Mouse (Mus musculus) cerebellum, adult 2 months (tissue): ENCODE measurements around the gene Yipf3. TPM values are rescaled to one million over a fixed set of nuclear protein-coding genes. Genes with fewer than 3 reads are reported as not detected.

Experiments
- DNase-seq, 2 experiments: peaks; one replicate each; pipeline ENCODE4 v3.0.0; 2021
- H3K27ac ChIP-seq: fragments of 200-500 bp; 2 replicates; pipeline ENCODE4 v1.5.1; 2012; ENCODE audit warnings: low read length, control low read depth, inconsistent platforms; ENCODE audit not compliant: insufficient read depth
- H3K27me3 ChIP-seq: fragments of 200-500 bp; 2 replicates; pipeline ENCODE4 v1.6.1; 2012; ENCODE audit warnings: inconsistent platforms, mild to moderate bottlenecking, low read length, moderate library complexity; ENCODE audit not compliant: control insufficient read depth, insufficient read depth
- H3K4me1 ChIP-seq: fragments of 200-500 bp; 2 replicates; pipeline ENCODE4 v1.6.1; 2011; ENCODE audit warnings: low read length; ENCODE audit not compliant: control insufficient read depth, insufficient read depth
- H3K4me3 ChIP-seq: fragments of 200-500 bp; replicated peaks from 2 replicates; pipeline ENCODE3; 2011; ENCODE audit warnings: mild to moderate bottlenecking, low read depth, low read length, control low read depth; ENCODE audit not compliant: insufficient read depth
- CTCF ChIP-seq: fragments of 200-500 bp; IDR thresholded peaks from 2 replicates; pipeline ENCODE4 v1.5.1; 2011; ENCODE audit warnings: low read depth, mild to moderate bottlenecking, control low read depth, low read length, moderate library complexity, borderline replicate concordance; ENCODE audit not compliant: insufficient read depth
- POLR2A ChIP-seq: fragments of 200-500 bp; IDR thresholded peaks from 2 replicates; pipeline ENCODE4 v1.6.1; 2011; ENCODE audit warnings: low read length, control low read depth, borderline replicate concordance; ENCODE audit not compliant: insufficient read depth
- WGBS: fragments of 180-500 bp; shearing (Covaris S2); methylation state at CpG from one replicate; pipeline ENCODE4 v1.1.7; 2018; 5-methylcytosine and 5-hydroxymethylcytosine counted together
- polyA plus RNA-seq: library from polyadenylated mRNA; depleted of rRNA; stranded (reverse); fragments of >200 nt; gene quantifications from 2 replicates; pipeline ENCODE4 v1.2.3, GENCODE M21; 2012

Gene Yipf3
- polyA plus RNA-seq, 1 experiment = 111 TPM

GRCm38 (mm10) chr17:46277586-46277985 lies 29.7 kb downstream of the Yipf3 start:
- Histone ChIP-seq H3K4me1 (peaks cover 3% of the 10 kb centered on the region; the same call in 1 of the 2 replicates), H3K27me3 (no peaks in the 10 kb centered on the region), H3K4me3 (no peak overlapping the region), H3K27ac (no peak overlapping the region)
- WGBS = 88% methylated on average over 4 of the region's 4 CpGs
- TF ChIP-seq CTCF (no peak), POLR2A (no peak)
- DNase-seq = no peak

GRCm38 (mm10) chr17:46278011-46278765 lies 30.3 kb downstream of the Yipf3 start:
- 91% methylated on average over 12 of the region's 12 CpGs for WGBS
- Histone ChIP-seq H3K4me3 (no peak overlapping the region), H3K27me3 (no peaks in the 10 kb centered on the region), H3K27ac (no peak overlapping the region), H3K4me1 (peaks cover 3% of the 10 kb centered on the region; the same call in 1 of the 2 replicates)
- TF ChIP-seq POLR2A (no peak), CTCF (no peak)
- DNase-seq = no peak

- H3K27ac ChIP-seq = no peak within 1 kb of the TSS
- peaks cover 3% of the 10 kb centered on the region; the same call in 1 of the 2 replicates for H3K4me1 ChIP-seq
- 1% methylated on average over 37 of the region's 37 CpGs for whole genome bisulfite sequencing
- TF ChIP-seq POLR2A = peak; percentile 55; the same call in 1 of the 2 replicates
- no peak for TF ChIP-seq CTCF
- no peaks in the 10 kb centered on the region for H3K27me3 ChIP-seq
- peak within 1 kb of the TSS; percentile 100 for H3K4me3 ChIP-seq
- DNase-seq = peak; percentile 85 to 87
Observed at GRCm38 (mm10) chr17:46282483-46283123, 34.7 kb downstream of the Yipf3 start, which contains the start of gene Tjap1. Tjap1 (minus strand) TSS chr17:46283026.

GRCm38 (mm10) chr17:46283140-46283539 lies 35.3 kb downstream of the Yipf3 start:
- Histone ChIP-seq H3K4me1 (peaks cover 3% of the 10 kb centered on the region; the same call in 1 of the 2 replicates), H3K4me3 (peak overlapping the region; percentile 100), H3K27me3 (no peaks in the 10 kb centered on the region), H3K27ac (no peak overlapping the region)
- WGBS = 23% methylated on average over 9 of the region's 9 CpGs
- DNase-seq = no peak
- TF ChIP-seq CTCF (no peak), POLR2A (no peak)

- H3K4me1 ChIP-seq = peaks cover 3% of the 10 kb centered on the region; the same call in 1 of the 2 replicates
- no peak for TF ChIP-seq CTCF
- TF ChIP-seq POLR2A = no peak
- H3K27me3 ChIP-seq = no peaks in the 10 kb centered on the region
- H3K27ac ChIP-seq = no peak overlapping the region
- 84% methylated on average over 8 of the region's 8 CpGs for WGBS
- H3K4me3 ChIP-seq = no peak overlapping the region
- no peak for DNase-seq
Observed at GRCm38 (mm10) chr17:46283911-46284310, 36.0 kb downstream of the Yipf3 start.

- no peak for DNase-seq
- no peak overlapping the region for H3K27ac ChIP-seq
- H3K4me1 ChIP-seq = peaks cover 3% of the 10 kb centered on the region; the same call in 1 of the 2 replicates
- H3K27me3 ChIP-seq = no peaks in the 10 kb centered on the region
- TF ChIP-seq CTCF (no peak), POLR2A (no peak)
- WGBS = 16% methylated on average over 7 of the region's 7 CpGs
- H3K4me3 ChIP-seq = no peak overlapping the region
Observed at GRCm38 (mm10) chr17:46284653-46285052, 36.8 kb downstream of the Yipf3 start.

- Histone ChIP-seq H3K27ac (no peak overlapping the region), H3K27me3 (no peaks in the 10 kb centered on the region), H3K4me3 (no peak overlapping the region), H3K4me1 (peaks cover 3% of the 10 kb centered on the region; the same call in 1 of the 2 replicates)
- DNase-seq = no peak
- no peak for TF ChIP-seq CTCF
- WGBS = 64% methylated on average over 6 of the region's 6 CpGs
Observed at GRCm38 (mm10) chr17:46285407-46285806, 37.5 kb downstream of the Yipf3 start.

- no peak for TF ChIP-seq CTCF
- TF ChIP-seq POLR2A = no peak
- Histone ChIP-seq H3K27me3 (no peaks in the 10 kb centered on the region), H3K4me3 (no peak overlapping the region), H3K27ac (no peak overlapping the region), H3K4me1 (no peaks in the 10 kb centered on the region)
- WGBS = 56% methylated on average over 11 of the region's 11 CpGs
- DNase-seq = no peak
Observed at GRCm38 (mm10) chr17:46287678-46288095, 39.8 kb downstream of the Yipf3 start.
